Mouse (Mus musculus) T-cell, adult 66 days (primary cell): Measurements from ENCODE around the gene Arhgap27. TPM values are rescaled to one million over a fixed set of nuclear protein-coding genes. Genes with fewer than 3 reads are reported as not detected.

Experiments
- total RNA-seq, 2 experiments: library from RNA; stranded (reverse); gene quantifications; 3 replicates in 1 of 2; 4 replicates in 1 of 2; pipeline ENCODE4 v1.2.4; 2023

Gene Arhgap27
- total RNA-seq, result 10 to 100 TPM; 73.8 to 86.5 TPM

GRCm38 (mm10) chr11:103363214-103364148, at the start of gene Arhgap27:
Gene Arhgap27, minus strand, starts transcription at chr11:103363692.

GRCm38 (mm10) chr11:103411981-103412949, 48.8 kb upstream of the Arhgap27 start, which contains the start of gene Plekhm1:
Gene Plekhm1, minus strand, starts transcription at chr11:103412687.

Other genes with a start within 250 kb of the Arhgap27 start
- gene Hexim1, start 247.5 kb downstream of the Arhgap27 start, total RNA-seq, result 10 to 100 TPM; 73.5 to 91.3 TPM
- gene Hexim2, start 231.3 kb downstream of the Arhgap27 start, total RNA-seq, result 1 to 10 TPM; 1.6 to 2.8 TPM
- 100 to 1,000 TPM; 420 to 447 TPM for gene Fmnl1, start 192.6 kb downstream of the Arhgap27 start, total RNA-seq
- not detected for gene 1700023F06Rik, start 155.1 kb downstream of the Arhgap27 start, total RNA-seq
- gene Spata32, start 145.3 kb downstream of the Arhgap27 start, total RNA-seq, result not detected
- 10 to 100 TPM; 66.2 to 71.0 TPM for gene Map3k14, start 96.2 kb downstream of the Arhgap27 start, total RNA-seq
- 10 to 100 TPM; 36.5 to 36.6 TPM for gene Plekhm1, start 49.0 kb upstream of the Arhgap27 start, total RNA-seq
- not detected for gene Lrrc37a, start 140.9 kb upstream of the Arhgap27 start, total RNA-seq